Mouse (Mus musculus): ENCODE results near the gene Gm29133.

- TF ChIP-seq CTCF (IDR thresholded peaks at IDR 0.05; ENCODE audit: low read depth) = no peak
- no peak for TF ChIP-seq EP300 (optimal IDR thresholded peaks at IDR 0.05)
Measured at GRCm38 (mm10) chr3:75701336-75701735, 46.7 kb upstream of the Gm29133 start.

Data from stomach, postnatal 0 days (tissue).